Mouse (Mus musculus) MEL (cell line): ENCODE measurements around the gene Ptpn14. TPM values are rescaled to one million over a fixed set of nuclear protein-coding genes. Genes with fewer than 3 reads are reported as not detected.

ENCODE experiments used
- DNase-seq: peaks from one replicate; pipeline ENCODE4 v3.0.0; 2011; ENCODE audit warnings: low read depth, low spot score
- H3K27ac ChIP-seq: 2 replicates; pipeline ENCODE4 v1.5.1; 2012; ENCODE audit warnings: low read depth, mild to moderate bottlenecking, control low read depth, low read length, moderate library complexity; ENCODE audit not compliant: control insufficient read depth
- H3K27me3 ChIP-seq, 2 experiments: fragments of 150-350 bp in 1 of 2; sonication (generic) in 1 of 2; 2 replicates each; pipeline ENCODE4 v1.6.1; 2012; ENCODE audit warnings: low read length in 2 of 2, mild to moderate bottlenecking in 2 of 2, improper control_type of control experiment in 1 of 2, moderate library complexity in 1 of 2; ENCODE audit not compliant: insufficient read depth in 2 of 2, control insufficient read depth in 1 of 2
- H3K36me3 ChIP-seq, 2 experiments: 2 replicates each; pipeline ENCODE4 v1.6.1; 2012 to 2014; ENCODE audit warnings: low read length in 2 of 2, improper control_type of control experiment in 1 of 2, inconsistent platforms in 1 of 2, mild to moderate bottlenecking in 1 of 2; ENCODE audit not compliant: insufficient read depth in 2 of 2, control insufficient read depth in 1 of 2
- H3K4me1 ChIP-seq, 2 experiments: fragments of 150-350 bp in 1 of 2; sonication (generic) in 1 of 2; 2 replicates each; pipeline ENCODE4 v1.6.1; 2012; ENCODE audit warnings: low read length in 2 of 2, improper control_type of control experiment in 1 of 2, mild to moderate bottlenecking in 1 of 2; ENCODE audit not compliant: insufficient read depth in 2 of 2, control insufficient read depth in 1 of 2
- H3K4me3 ChIP-seq, 2 experiments: fragments of 150-350 bp in 1 of 2; sonication (generic) in 1 of 2; 2 replicates each; pipeline ENCODE4 v1.5.1; 2012; ENCODE audit warnings: low read depth in 2 of 2, low read length in 2 of 2, mild to moderate bottlenecking in 2 of 2, moderate library complexity in 2 of 2, control low read depth in 1 of 2, improper control_type of control experiment in 1 of 2; ENCODE audit not compliant: control insufficient read depth in 1 of 2, insufficient read depth in 1 of 2
- H3K79me2 ChIP-seq: 2 replicates; pipeline ENCODE4 v1.6.1; 2012; ENCODE audit warnings: mild to moderate bottlenecking, low read length, moderate library complexity; ENCODE audit not compliant: control insufficient read depth, poor library complexity, insufficient read depth
- H3K9ac ChIP-seq: 2 replicates; pipeline ENCODE4 v1.6.1; 2012; ENCODE audit warnings: low read depth, mild to moderate bottlenecking, control low read depth, low read length, moderate library complexity; ENCODE audit not compliant: control insufficient read depth, poor library complexity, severe bottlenecking
- H3K9me3 ChIP-seq: fragments of 150-350 bp; sonication (generic); replicated peaks from 2 replicates; pipeline ENCODE4 v1.6.1; 2012; ENCODE audit warnings: mild to moderate bottlenecking, low read length, improper control_type of control experiment, moderate library complexity; ENCODE audit not compliant: insufficient read depth
- BHLHE40 ChIP-seq: IDR thresholded peaks from 2 replicates; pipeline ENCODE4 v1.6.1; 2012; ENCODE audit warnings: low read depth, mild to moderate bottlenecking, inconsistent platforms, low read length, improper control_type of control experiment, borderline replicate concordance
- CHD2 ChIP-seq: IDR thresholded peaks from 2 replicates; pipeline ENCODE4 v1.6.1; 2011; ENCODE audit warnings: low read length, improper control_type of control experiment
- CTCF ChIP-seq, 3 experiments: IDR thresholded peaks in 2 of 3; conservative IDR thresholded peaks in 1 of 3; 2 replicates each; pipeline ENCODE4 v1.5.1; 2011 to 2012; ENCODE audit warnings: low read length in 3 of 3, low read depth in 2 of 3, mild to moderate bottlenecking in 2 of 3, improper control_type of control experiment in 1 of 3, inconsistent platforms in 1 of 3, mixed read lengths in 1 of 3, moderate library complexity in 1 of 3; ENCODE audit not compliant: control insufficient read depth in 1 of 3, insufficient read depth in 1 of 3, poor library complexity in 1 of 3, severe bottlenecking in 1 of 3
- GATA1 ChIP-seq: IDR thresholded peaks from 2 replicates; pipeline ENCODE4 v1.6.1; 2011; ENCODE audit warnings: low read depth, low read length, improper control_type of control experiment
- HCFC1 ChIP-seq: IDR thresholded peaks from 2 replicates; pipeline ENCODE4 v1.6.1; 2012; ENCODE audit warnings: low read depth, mild to moderate bottlenecking, inconsistent platforms, low read length, improper control_type of control experiment, moderate library complexity
- MAFK ChIP-seq: IDR thresholded peaks from 2 replicates; pipeline ENCODE4 v1.6.1; 2011; ENCODE audit warnings: low read depth, mild to moderate bottlenecking, low read length, improper control_type of control experiment, borderline replicate concordance
- MAZ ChIP-seq: IDR thresholded peaks from 2 replicates; pipeline ENCODE4 v1.6.1; 2012; ENCODE audit warnings: low read depth, mild to moderate bottlenecking, inconsistent platforms, low read length, improper control_type of control experiment
- MEF2A ChIP-seq: IDR thresholded peaks from 2 replicates; pipeline ENCODE4 v1.6.1; 2014; ENCODE audit warnings: low read depth, mild to moderate bottlenecking, inconsistent platforms, low read length, improper control_type of control experiment; ENCODE audit not compliant: poor library complexity, insufficient replicate concordance, severe bottlenecking; ENCODE audit errors: extremely low read depth
- MYB ChIP-seq: IDR thresholded peaks from 2 replicates; pipeline ENCODE4 v1.6.1; 2011; ENCODE audit warnings: mild to moderate bottlenecking, low read depth, low read length, improper control_type of control experiment
- MYC ChIP-seq: IDR thresholded peaks from 2 replicates; pipeline ENCODE4 v1.6.1; 2011; ENCODE audit warnings: low read depth, mild to moderate bottlenecking, low read length, improper control_type of control experiment, moderate library complexity
- NRF1 ChIP-seq: IDR thresholded peaks from 2 replicates; pipeline ENCODE4 v1.6.1; 2014; ENCODE audit warnings: low read depth, mild to moderate bottlenecking, inconsistent platforms, low read length, improper control_type of control experiment, moderate library complexity; ENCODE audit not compliant: poor library complexity, insufficient read depth, severe bottlenecking
- POLR2A ChIP-seq, 2 experiments: IDR thresholded peaks; 2 replicates each; pipeline ENCODE4 v1.6.1; 2011 to 2012; ENCODE audit warnings: low read length in 2 of 2, mild to moderate bottlenecking in 2 of 2, control low read depth in 1 of 2, improper control_type of control experiment in 1 of 2, low read depth in 1 of 2, moderate library complexity in 1 of 2; ENCODE audit not compliant: control insufficient read depth in 1 of 2, insufficient read depth in 1 of 2, poor library complexity in 1 of 2
- RCOR1 ChIP-seq: IDR thresholded peaks from 2 replicates; pipeline ENCODE4 v1.6.1; 2012; ENCODE audit warnings: low read depth, mild to moderate bottlenecking, inconsistent platforms, low read length, improper control_type of control experiment
- SIN3A ChIP-seq: IDR thresholded peaks from 2 replicates; pipeline ENCODE4 v1.6.1; 2012; ENCODE audit warnings: low read length, improper control_type of control experiment, inconsistent platforms
- TAL1 ChIP-seq: IDR thresholded peaks from 2 replicates; pipeline ENCODE4 v1.6.1; 2012; ENCODE audit warnings: mild to moderate bottlenecking, inconsistent platforms, low read length, moderate library complexity, mixed read lengths
- TBP ChIP-seq: IDR thresholded peaks from 2 replicates; pipeline ENCODE4 v1.8.0; 2011; ENCODE audit warnings: low read depth, low read length, improper control_type of control experiment
- TCF12 ChIP-seq: IDR thresholded peaks from 2 replicates; pipeline ENCODE4 v1.6.1; 2014; ENCODE audit warnings: low read depth, mild to moderate bottlenecking, inconsistent platforms, low read length, improper control_type of control experiment, moderate library complexity
- UBTF ChIP-seq: IDR thresholded peaks from 2 replicates; pipeline ENCODE4 v1.6.1; 2012; ENCODE audit warnings: low read depth, mild to moderate bottlenecking, inconsistent platforms, low read length, improper control_type of control experiment, moderate library complexity, borderline replicate concordance; ENCODE audit not compliant: insufficient read depth
- USF2 ChIP-seq, 2 experiments: IDR thresholded peaks; 2 replicates each; pipeline ENCODE4 v1.6.1; 2011 to 2012; ENCODE audit warnings: improper control_type of control experiment in 2 of 2, low read length in 2 of 2, borderline replicate concordance in 1 of 2, inconsistent platforms in 1 of 2, low read depth in 1 of 2, mild to moderate bottlenecking in 1 of 2; ENCODE audit not compliant: insufficient read depth in 1 of 2
- polyA plus RNA-seq, 2 experiments: library from polyadenylated mRNA; stranded (reverse) in 1 of 2; unstranded in 1 of 2; fragments of >175 nt in 1 of 2; fragments of >200 nt in 1 of 2; gene quantifications; 2 replicates each; pipeline versions ENCODE4 v1.2.1 to v1.2.4; 2012; ENCODE audit warnings: low replicate concordance in 2 of 2, low read depth in 1 of 2; ENCODE audit not compliant: insufficient read length in 2 of 2, insufficient read depth in 1 of 2, missing spikeins in 1 of 2
- total RNA-seq: library from RNA; depleted of rRNA; stranded (reverse); fragments of 300-350 nt; gene quantifications from 2 replicates; pipeline ENCODE4 v1.2.3, GENCODE M21; 2012

Gene Ptpn14
- total and polyA plus RNA-seq, 3 experiments = 0.62 to 1.0 TPM; not detected in 1

DNA sequence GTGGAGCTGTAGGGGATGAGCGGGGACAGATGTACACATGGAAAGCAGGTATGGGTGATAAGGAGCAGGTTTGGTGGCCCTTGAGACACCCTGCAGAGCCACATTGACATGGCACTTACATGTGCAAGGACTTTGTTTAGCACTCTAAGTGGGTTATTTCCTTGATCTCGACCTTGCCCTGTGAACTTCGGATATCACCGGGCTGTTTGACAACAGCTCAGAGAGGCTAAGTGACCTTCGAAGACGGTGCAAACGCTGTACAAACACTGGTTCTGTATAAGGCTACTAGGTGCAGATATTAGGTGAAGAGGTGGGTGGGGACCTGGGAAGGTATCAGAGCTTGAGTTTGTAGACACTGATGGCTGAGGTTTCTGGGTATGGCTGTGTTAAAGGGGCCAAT, 12.0 kb downstream of the Ptpn14 start:
- TF ChIP-seq TBP = no peak
- TF ChIP-seq CTCF (IDR thresholded peaks at IDR 0.05 in 2 of 3, conservative IDR thresholded peaks at IDR 0.05 in 1 of 3; ENCODE audit: control insufficient read depth in 1 of 3, insufficient read depth in 1 of 3, low read depth in 2 of 3, low read length in 3 of 3, poor library complexity in 1 of 3, severe bottlenecking in 1 of 3) = no peak
- TF ChIP-seq MEF2A = no peak
- TF ChIP-seq TCF12 = no peak
- no peak for TF ChIP-seq GATA1
- no peak for TF ChIP-seq POLR2A (IDR thresholded peaks at IDR 0.05; ENCODE audit: control insufficient read depth in 1 of 2, insufficient read depth in 1 of 2, low read depth in 1 of 2, low read length in 2 of 2, poor library complexity in 1 of 2)
- no peak for TF ChIP-seq BHLHE40
- no peak for TF ChIP-seq UBTF
- no peak for TF ChIP-seq MAZ
- TF ChIP-seq HCFC1 = no peak
- no peak for TF ChIP-seq MAFK
- no peak for TF ChIP-seq CHD2
- no peak for TF ChIP-seq USF2 (IDR thresholded peaks at IDR 0.05; ENCODE audit: borderline replicate concordance in 1 of 2, insufficient read depth in 1 of 2, low read depth in 1 of 2, low read length in 2 of 2)
- TF ChIP-seq, all 39 proteins: peak for 0
- H3K4me3 ChIP-seq = no peak overlapping the region
- no peak overlapping the region for H3K27ac ChIP-seq
- H3K79me2 ChIP-seq = no peaks in the 10 kb centered on the region
- H3K4me1 ChIP-seq = no peaks in the 10 kb centered on the region
- DNase-seq = no peak
- H3K36me3 ChIP-seq = no peaks in the 10 kb centered on the region
- no peaks in the 10 kb centered on the region for H3K9me3 ChIP-seq
- no peak overlapping the region for H3K9ac ChIP-seq
- no peaks in the 10 kb centered on the region for H3K27me3 ChIP-seq

DNA sequence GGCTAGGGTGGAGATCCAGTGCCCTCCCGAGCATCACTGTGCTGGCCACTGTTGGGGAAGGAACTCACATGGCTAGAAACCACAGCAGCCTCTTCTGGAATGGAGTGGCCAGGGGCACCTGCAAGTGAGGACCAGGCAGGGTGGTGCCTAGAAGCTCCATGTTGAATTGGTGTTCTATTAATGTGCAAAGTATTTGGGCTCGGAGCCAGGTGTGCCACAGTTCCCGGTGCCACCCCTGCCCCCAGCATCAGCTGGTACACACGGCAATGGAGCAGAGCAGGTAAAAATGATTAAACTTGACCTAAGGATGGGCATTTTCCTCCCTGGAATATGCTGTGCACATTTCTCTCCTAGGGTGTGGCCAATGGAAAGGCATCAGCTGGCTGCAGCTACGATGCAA, 14.0 kb downstream of the Ptpn14 start:
- Histone ChIP-seq H3K27me3 (no peaks in the 10 kb centered on the region), H3K79me2 (no peaks in the 10 kb centered on the region), H3K4me1 (no peaks in the 10 kb centered on the region), H3K9ac (no peak overlapping the region), H3K27ac (no peak overlapping the region), H3K36me3 (no peaks in the 10 kb centered on the region), H3K9me3 (no peaks in the 10 kb centered on the region), H3K4me3 (no peak overlapping the region)
- no peak for TF ChIP-seq TBP
- no peak for TF ChIP-seq TAL1
- no peak for TF ChIP-seq SIN3A
- no peak for TF ChIP-seq RCOR1
- no peak for TF ChIP-seq BHLHE40
- no peak for TF ChIP-seq NRF1
- no peak for TF ChIP-seq MYB
- no peak for TF ChIP-seq MYC
- DNase-seq = no peak
